Mouse (Mus musculus) MEL (cell line): ENCODE measurements around the gene Atp5l. TPM values are rescaled to one million over a fixed set of nuclear protein-coding genes. Genes with fewer than 3 reads are reported as not detected.

Experiments
- DNase-seq: peaks from one replicate; pipeline ENCODE4 v3.0.0; 2011; ENCODE audit warnings: low read depth, low spot score
- H3K27ac ChIP-seq: 2 replicates; pipeline ENCODE4 v1.5.1; 2012; ENCODE audit warnings: low read depth, mild to moderate bottlenecking, control low read depth, low read length, moderate library complexity; ENCODE audit not compliant: control insufficient read depth
- H3K27me3 ChIP-seq, 2 experiments: fragments of 150-350 bp in 1 of 2; sonication (generic) in 1 of 2; 2 replicates each; pipeline ENCODE4 v1.6.1; 2012; ENCODE audit warnings: low read length in 2 of 2, mild to moderate bottlenecking in 2 of 2, improper control_type of control experiment in 1 of 2, moderate library complexity in 1 of 2; ENCODE audit not compliant: insufficient read depth in 2 of 2, control insufficient read depth in 1 of 2
- H3K36me3 ChIP-seq, 2 experiments: 2 replicates each; pipeline ENCODE4 v1.6.1; 2012 to 2014; ENCODE audit warnings: low read length in 2 of 2, improper control_type of control experiment in 1 of 2, inconsistent platforms in 1 of 2, mild to moderate bottlenecking in 1 of 2; ENCODE audit not compliant: insufficient read depth in 2 of 2, control insufficient read depth in 1 of 2
- H3K4me1 ChIP-seq, 2 experiments: fragments of 150-350 bp in 1 of 2; sonication (generic) in 1 of 2; 2 replicates each; pipeline ENCODE4 v1.6.1; 2012; ENCODE audit warnings: low read length in 2 of 2, improper control_type of control experiment in 1 of 2, mild to moderate bottlenecking in 1 of 2; ENCODE audit not compliant: insufficient read depth in 2 of 2, control insufficient read depth in 1 of 2
- H3K4me3 ChIP-seq, 2 experiments: fragments of 150-350 bp in 1 of 2; sonication (generic) in 1 of 2; 2 replicates each; pipeline ENCODE4 v1.5.1; 2012; ENCODE audit warnings: low read depth in 2 of 2, low read length in 2 of 2, mild to moderate bottlenecking in 2 of 2, moderate library complexity in 2 of 2, control low read depth in 1 of 2, improper control_type of control experiment in 1 of 2; ENCODE audit not compliant: control insufficient read depth in 1 of 2, insufficient read depth in 1 of 2
- H3K79me2 ChIP-seq: 2 replicates; pipeline ENCODE4 v1.6.1; 2012; ENCODE audit warnings: mild to moderate bottlenecking, low read length, moderate library complexity; ENCODE audit not compliant: control insufficient read depth, poor library complexity, insufficient read depth
- H3K9ac ChIP-seq: 2 replicates; pipeline ENCODE4 v1.6.1; 2012; ENCODE audit warnings: low read depth, mild to moderate bottlenecking, control low read depth, low read length, moderate library complexity; ENCODE audit not compliant: control insufficient read depth, poor library complexity, severe bottlenecking
- H3K9me3 ChIP-seq: fragments of 150-350 bp; sonication (generic); replicated peaks from 2 replicates; pipeline ENCODE4 v1.6.1; 2012; ENCODE audit warnings: mild to moderate bottlenecking, low read length, improper control_type of control experiment, moderate library complexity; ENCODE audit not compliant: insufficient read depth
- BHLHE40 ChIP-seq: IDR thresholded peaks from 2 replicates; pipeline ENCODE4 v1.6.1; 2012; ENCODE audit warnings: low read depth, mild to moderate bottlenecking, inconsistent platforms, low read length, improper control_type of control experiment, borderline replicate concordance
- CHD1 ChIP-seq: IDR thresholded peaks from 2 replicates; pipeline ENCODE4 v1.6.1; 2012; ENCODE audit warnings: low read depth, mild to moderate bottlenecking, inconsistent platforms, low read length, improper control_type of control experiment
- CHD2 ChIP-seq: IDR thresholded peaks from 2 replicates; pipeline ENCODE4 v1.6.1; 2011; ENCODE audit warnings: low read length, improper control_type of control experiment
- ELF1 ChIP-seq: IDR thresholded peaks from 2 replicates; pipeline ENCODE4 v1.6.1; 2014; ENCODE audit warnings: low read depth, mild to moderate bottlenecking, inconsistent platforms, low read length, improper control_type of control experiment, moderate library complexity
- EP300 ChIP-seq, 2 experiments: IDR thresholded peaks; 2 replicates each; pipeline ENCODE4 v1.6.1; 2011; ENCODE audit warnings: improper control_type of control experiment in 2 of 2, low read length in 2 of 2, low read depth in 1 of 2, mild to moderate bottlenecking in 1 of 2
- ETS1 ChIP-seq: IDR thresholded peaks from 2 replicates; pipeline ENCODE4 v1.6.1; 2012; ENCODE audit warnings: low read depth, mild to moderate bottlenecking, inconsistent platforms, low read length, improper control_type of control experiment, moderate library complexity
- GABPA ChIP-seq: IDR thresholded peaks from 2 replicates; pipeline ENCODE4 v1.6.1; 2012; ENCODE audit warnings: low read depth, mild to moderate bottlenecking, inconsistent platforms, low read length, improper control_type of control experiment, moderate library complexity
- HCFC1 ChIP-seq: IDR thresholded peaks from 2 replicates; pipeline ENCODE4 v1.6.1; 2012; ENCODE audit warnings: low read depth, mild to moderate bottlenecking, inconsistent platforms, low read length, improper control_type of control experiment, moderate library complexity
- KAT2A ChIP-seq: conservative IDR thresholded peaks from 2 replicates; pipeline ENCODE4 v1.6.1; 2012; ENCODE audit warnings: low read depth, low read length, improper control_type of control experiment, inconsistent platforms
- MAFK ChIP-seq: IDR thresholded peaks from 2 replicates; pipeline ENCODE4 v1.6.1; 2011; ENCODE audit warnings: low read depth, mild to moderate bottlenecking, low read length, improper control_type of control experiment, borderline replicate concordance
- MAX ChIP-seq: IDR thresholded peaks from 2 replicates; pipeline ENCODE4 v1.6.1; 2011; ENCODE audit warnings: low read length, improper control_type of control experiment
- MAZ ChIP-seq: IDR thresholded peaks from 2 replicates; pipeline ENCODE4 v1.6.1; 2012; ENCODE audit warnings: low read depth, mild to moderate bottlenecking, inconsistent platforms, low read length, improper control_type of control experiment
- MXI1 ChIP-seq: IDR thresholded peaks from 2 replicates; pipeline ENCODE4 v1.6.1; 2011; ENCODE audit warnings: mild to moderate bottlenecking, low read depth, low read length, improper control_type of control experiment
- MYB ChIP-seq: IDR thresholded peaks from 2 replicates; pipeline ENCODE4 v1.6.1; 2011; ENCODE audit warnings: mild to moderate bottlenecking, low read depth, low read length, improper control_type of control experiment
- MYC ChIP-seq: IDR thresholded peaks from 2 replicates; pipeline ENCODE4 v1.6.1; 2011; ENCODE audit warnings: low read depth, mild to moderate bottlenecking, low read length, improper control_type of control experiment, moderate library complexity
- NELFE ChIP-seq: IDR thresholded peaks from 2 replicates; pipeline ENCODE4 v1.6.1; 2011; ENCODE audit warnings: low read depth, low read length, improper control_type of control experiment
- NRF1 ChIP-seq: IDR thresholded peaks from 2 replicates; pipeline ENCODE4 v1.6.1; 2014; ENCODE audit warnings: low read depth, mild to moderate bottlenecking, inconsistent platforms, low read length, improper control_type of control experiment, moderate library complexity; ENCODE audit not compliant: poor library complexity, insufficient read depth, severe bottlenecking
- POLR2A ChIP-seq, 2 experiments: IDR thresholded peaks; 2 replicates each; pipeline ENCODE4 v1.6.1; 2011 to 2012; ENCODE audit warnings: low read length in 2 of 2, mild to moderate bottlenecking in 2 of 2, control low read depth in 1 of 2, improper control_type of control experiment in 1 of 2, low read depth in 1 of 2, moderate library complexity in 1 of 2; ENCODE audit not compliant: control insufficient read depth in 1 of 2, insufficient read depth in 1 of 2, poor library complexity in 1 of 2
- POLR2AphosphoS2 ChIP-seq: IDR thresholded peaks from 2 replicates; pipeline ENCODE4 v1.6.1; 2011; ENCODE audit warnings: low read length, improper control_type of control experiment
- RCOR1 ChIP-seq: IDR thresholded peaks from 2 replicates; pipeline ENCODE4 v1.6.1; 2012; ENCODE audit warnings: low read depth, mild to moderate bottlenecking, inconsistent platforms, low read length, improper control_type of control experiment
- SIN3A ChIP-seq: IDR thresholded peaks from 2 replicates; pipeline ENCODE4 v1.6.1; 2012; ENCODE audit warnings: low read length, improper control_type of control experiment, inconsistent platforms
- TAL1 ChIP-seq: IDR thresholded peaks from 2 replicates; pipeline ENCODE4 v1.6.1; 2012; ENCODE audit warnings: mild to moderate bottlenecking, inconsistent platforms, low read length, moderate library complexity, mixed read lengths
- TBP ChIP-seq: IDR thresholded peaks from 2 replicates; pipeline ENCODE4 v1.8.0; 2011; ENCODE audit warnings: low read depth, low read length, improper control_type of control experiment
- TCF12 ChIP-seq: IDR thresholded peaks from 2 replicates; pipeline ENCODE4 v1.6.1; 2014; ENCODE audit warnings: low read depth, mild to moderate bottlenecking, inconsistent platforms, low read length, improper control_type of control experiment, moderate library complexity
- UBTF ChIP-seq: IDR thresholded peaks from 2 replicates; pipeline ENCODE4 v1.6.1; 2012; ENCODE audit warnings: low read depth, mild to moderate bottlenecking, inconsistent platforms, low read length, improper control_type of control experiment, moderate library complexity, borderline replicate concordance; ENCODE audit not compliant: insufficient read depth
- USF1 ChIP-seq: IDR thresholded peaks from 2 replicates; pipeline ENCODE4 v1.6.1; 2014; ENCODE audit warnings: low read depth, mild to moderate bottlenecking, inconsistent platforms, low read length, improper control_type of control experiment, moderate library complexity
- USF2 ChIP-seq, 2 experiments: IDR thresholded peaks; 2 replicates each; pipeline ENCODE4 v1.6.1; 2011 to 2012; ENCODE audit warnings: improper control_type of control experiment in 2 of 2, low read length in 2 of 2, borderline replicate concordance in 1 of 2, inconsistent platforms in 1 of 2, low read depth in 1 of 2, mild to moderate bottlenecking in 1 of 2; ENCODE audit not compliant: insufficient read depth in 1 of 2
- ZC3H11A ChIP-seq: IDR thresholded peaks from 2 replicates; pipeline ENCODE4 v1.6.1; 2012; ENCODE audit warnings: low read depth, mild to moderate bottlenecking, inconsistent platforms, low read length, improper control_type of control experiment
- ZMIZ1 ChIP-seq: IDR thresholded peaks from 2 replicates; pipeline ENCODE4 v1.6.1; 2012; ENCODE audit warnings: low read depth, mild to moderate bottlenecking, inconsistent platforms, low read length, improper control_type of control experiment, moderate library complexity
- ZNF384 ChIP-seq: IDR thresholded peaks from 2 replicates; pipeline ENCODE4 v1.6.1; 2012; ENCODE audit warnings: low read depth, mild to moderate bottlenecking, inconsistent platforms, low read length, improper control_type of control experiment
- polyA plus RNA-seq, 2 experiments: library from polyadenylated mRNA; stranded (reverse) in 1 of 2; unstranded in 1 of 2; fragments of >175 nt in 1 of 2; fragments of >200 nt in 1 of 2; gene quantifications; 2 replicates each; pipeline versions ENCODE4 v1.2.1 to v1.2.4; 2012; ENCODE audit warnings: low replicate concordance in 2 of 2, low read depth in 1 of 2; ENCODE audit not compliant: insufficient read length in 2 of 2, insufficient read depth in 1 of 2, missing spikeins in 1 of 2
- total RNA-seq: library from RNA; depleted of rRNA; stranded (reverse); fragments of 300-350 nt; gene quantifications from 2 replicates; pipeline ENCODE4 v1.2.3, GENCODE M21; 2012

Atp5l gene
- total and polyA plus RNA-seq, 3 experiments = 320 to 719 TPM; not detected in 1

DNA sequence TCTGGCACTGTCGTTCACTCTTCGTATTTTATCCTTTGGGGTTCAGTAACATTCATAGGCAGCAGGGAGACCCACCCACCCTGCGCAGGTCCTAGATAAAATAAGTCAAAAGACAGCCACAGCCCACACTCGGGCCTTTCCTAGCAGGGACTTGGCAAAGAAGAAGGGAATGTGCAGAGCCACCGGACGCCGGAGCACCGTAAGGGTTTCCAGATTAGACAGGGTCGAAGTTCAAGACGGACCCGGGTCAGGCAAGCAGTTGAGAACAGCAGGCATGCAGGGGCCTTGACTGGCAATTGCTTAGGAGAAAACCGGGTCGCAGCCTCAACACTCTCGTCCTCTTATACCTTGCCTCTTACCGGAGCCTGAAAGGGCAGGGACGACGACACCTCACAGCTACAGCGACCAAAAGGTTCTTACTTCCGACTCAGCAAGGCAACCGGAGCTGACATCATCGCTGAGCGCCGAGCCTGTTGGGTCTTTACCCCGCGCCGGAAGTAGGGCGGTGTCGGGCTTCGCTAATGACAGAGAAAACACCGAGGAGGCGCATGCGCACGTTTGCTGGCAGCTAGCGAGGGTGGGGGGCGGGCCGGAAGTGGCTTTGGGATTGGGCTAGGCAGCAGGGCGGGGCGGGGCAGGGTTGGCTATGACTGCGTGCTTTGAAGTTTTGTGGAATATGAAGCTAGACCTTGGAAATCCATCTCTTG lies 44.7 kb upstream of the Atp5l start, which contains the start of gene Ube4a:
Ube4a (minus strand) TSS at position 475 of the 707 bp plus-strand sequence.
- TF ChIP-seq HCFC1 (peak; percentile 95), RCOR1 (no peak), NELFE (peak; percentile 82), GABPA (peak; percentile 50; the same call in 1 of the 2 replicates), TBP (peak; percentile 64; the same call in 1 of the 2 replicates), CHD1 (no peak), MYB (no peak), MAX (peak; percentile 43), ZNF384 (no peak), POLR2AphosphoS2 (peak; percentile 75; the same call in 1 of the 2 replicates), SIN3A (peak; percentile 98), USF1 (peak; percentile 22; the same call in 1 of the 2 replicates), KAT2A (peak; percentile 86), MXI1 (peak; percentile 88), TCF12 (peak; percentile 61; the same call in 1 of the 2 replicates), ZMIZ1 (peak; percentile 56; the same call in 1 of the 2 replicates), EP300 (IDR thresholded peaks at IDR 0.05; ENCODE audit: low read depth in 1 of 2, low read length in 2 of 2) (peak in 1 of 2 experiments; percentile 49; a peak in 2 of 4 replicates), ETS1 (peak; percentile 84), ZC3H11A (peak; percentile 33), TAL1 (no peak), BHLHE40 (no peak), POLR2A (IDR thresholded peaks at IDR 0.05; ENCODE audit: control insufficient read depth in 1 of 2, insufficient read depth in 1 of 2, low read depth in 1 of 2, low read length in 2 of 2, poor library complexity in 1 of 2) (peak in 1 of 2 experiments; percentile 85; a peak in 2 of 4 replicates), MAFK (no peak), CHD2 (no peak), USF2 (IDR thresholded peaks at IDR 0.05; ENCODE audit: borderline replicate concordance in 1 of 2, insufficient read depth in 1 of 2, low read depth in 1 of 2, low read length in 2 of 2) (no peak), NRF1 (peak; percentile 91), MAZ (peak; percentile 37; the same call in 1 of the 2 replicates), MYC (0 out of 2 replicates have a peak, but pooled peaks have one; percentile 37), UBTF (no peak), ELF1 (peak; percentile 99)
- peak within 1 kb of the TSS; percentile 86 for H3K9ac ChIP-seq
- H3K9me3 ChIP-seq = no peaks in the 10 kb centered on the region
- peaks cover 0 to 6% of the 10 kb centered on the region in 2 experiments; a peak in 2 of 4 replicates for H3K4me1 ChIP-seq
- H3K27me3 ChIP-seq = no peaks in the 10 kb centered on the region
- H3K4me3 ChIP-seq = peak within 1 kb of the TSS; percentile 93 to 97
- DNase-seq = peak; percentile 100
- H3K36me3 ChIP-seq = peaks cover 7 to 13% of the 10 kb centered on the region in 2 experiments
- peaks cover 15% of the 10 kb centered on the region for H3K79me2 ChIP-seq
- peak within 1 kb of the TSS; percentile 91 for H3K27ac ChIP-seq
